Mouse (Mus musculus) small intestine, adult 2 months (tissue): Measurements from ENCODE around the gene Camk2b. TPM values are rescaled to one million over a fixed set of nuclear protein-coding genes. Genes with fewer than 3 reads are reported as not detected.
A peak's percentile ranks its signal among the peaks of the same experiment; 100 is the strongest.
"Not testable (repeated sequence)": the region's sequence is repeated elsewhere in the genome, so short reads cannot be mapped to it uniquely, and the experiment has no call there.

Experiments
- H3K27ac ChIP-seq: fragments of 200-500 bp; 2 replicates; pipeline ENCODE4 v1.5.1; 2012; ENCODE audit warnings: low read depth, low read length, control low read depth, inconsistent platforms; ENCODE audit not compliant: insufficient read depth
- H3K27me3 ChIP-seq: fragments of 200-500 bp; 2 replicates; pipeline ENCODE4 v1.6.1; 2012; ENCODE audit warnings: mild to moderate bottlenecking, moderate library complexity, low read length, inconsistent platforms; ENCODE audit not compliant: control insufficient read depth, insufficient read depth
- H3K36me3 ChIP-seq: fragments of 200-500 bp; 2 replicates; pipeline ENCODE4 v1.6.1; 2012; ENCODE audit warnings: mild to moderate bottlenecking, low read length, control low read depth, inconsistent platforms; ENCODE audit not compliant: control insufficient read depth, insufficient read depth
- H3K4me1 ChIP-seq: fragments of 200-500 bp; 2 replicates; pipeline ENCODE4 v1.6.1; 2012; ENCODE audit warnings: low read length, inconsistent platforms, mixed read lengths; ENCODE audit not compliant: control insufficient read depth, insufficient read depth, insufficient read length
- H3K4me3 ChIP-seq: fragments of 200-500 bp; 2 replicates; pipeline ENCODE4 v1.5.1; 2012; ENCODE audit warnings: low read depth, mild to moderate bottlenecking, control low read depth, inconsistent platforms, low read length, moderate library complexity
- CTCF ChIP-seq: fragments of 200-500 bp; IDR thresholded peaks from 2 replicates; pipeline ENCODE4 v1.5.1; 2012; ENCODE audit warnings: low read depth, mild to moderate bottlenecking, control low read depth, inconsistent platforms, low read length, moderate library complexity, mixed read lengths; ENCODE audit not compliant: insufficient replicate concordance, insufficient read length; ENCODE audit errors: extremely low read depth
- POLR2A ChIP-seq: fragments of 200-500 bp; IDR thresholded peaks from 2 replicates; pipeline ENCODE4 v1.6.1; 2012; ENCODE audit warnings: low read depth, mild to moderate bottlenecking, control low read depth, inconsistent platforms, low read length, moderate library complexity
- WGBS: fragments of 180-500 bp; shearing (Covaris S2); methylation state at CpG from one replicate; pipeline ENCODE4 v1.1.7; 2018; 5-methylcytosine and 5-hydroxymethylcytosine counted together
- polyA plus RNA-seq: library from polyadenylated mRNA; depleted of rRNA; stranded (reverse); fragments of >200 nt; gene quantifications from 2 replicates; pipeline ENCODE4 v1.2.3, GENCODE M21; 2012; rRNA removed

The Camk2b gene
- polyA plus RNA-seq: 1.2 and 8.1 TPM in 2 replicates

GRCm38 (mm10) chr11:6066176-6066575 lies at the start of gene Camk2b:
Gene Camk2b (minus strand): TSS chr11:6066362.
- Histone ChIP-seq H3K27me3 (peaks cover 49% of the 10 kb centered on the region), H3K4me3 (peak within 1 kb of the TSS; percentile 57), H3K27ac (no peak within 1 kb of the TSS), H3K36me3 (no peaks in the 10 kb centered on the region), H3K4me1 (peaks cover 3% of the 10 kb centered on the region; the same call in 1 of the 2 replicates)
- WGBS: 24% methylated on average over 6 of the region's 6 CpGs
- TF ChIP-seq CTCF (no peak), POLR2A (no peak)

GRCm38 (mm10) chr11:6111734-6112484 lies 45.7 kb upstream of the Camk2b start:
- peaks cover 16% of the 10 kb centered on the region for H3K36me3 ChIP-seq
- peaks cover 26% of the 10 kb centered on the region for H3K4me1 ChIP-seq
- TF ChIP-seq POLR2A (no peak), CTCF (no peak)
- no peaks in the 10 kb centered on the region for H3K27me3 ChIP-seq
- no peak overlapping the region for H3K4me3 ChIP-seq
- H3K27ac ChIP-seq: peak overlapping the region; percentile 97
- WGBS: 40% methylated on average over 5 of the region's 5 CpGs

GRCm38 (mm10) chr11:6109990-6110389 lies 43.8 kb upstream of the Camk2b start:
- peaks cover 26% of the 10 kb centered on the region for H3K4me1 ChIP-seq
- H3K4me3 ChIP-seq: no peak overlapping the region
- TF ChIP-seq CTCF: no peak
- H3K27ac ChIP-seq: no peak overlapping the region
- peaks cover 20% of the 10 kb centered on the region for H3K36me3 ChIP-seq
- H3K27me3 ChIP-seq: no peaks in the 10 kb centered on the region

- Histone ChIP-seq H3K27me3 (no peaks in the 10 kb centered on the region), H3K36me3 (peaks cover 20% of the 10 kb centered on the region), H3K4me1 (peaks cover 21% of the 10 kb centered on the region), H3K4me3 (no peak overlapping the region), H3K27ac (no peak overlapping the region)
- 92% methylated on average over 5 of the region's 5 CpGs for WGBS
- no peak for TF ChIP-seq POLR2A
- TF ChIP-seq CTCF: no peak
These were observed 42.1 kb upstream of the Camk2b start for GRCm38 (mm10) chr11:6108296-6108695.

DNA sequence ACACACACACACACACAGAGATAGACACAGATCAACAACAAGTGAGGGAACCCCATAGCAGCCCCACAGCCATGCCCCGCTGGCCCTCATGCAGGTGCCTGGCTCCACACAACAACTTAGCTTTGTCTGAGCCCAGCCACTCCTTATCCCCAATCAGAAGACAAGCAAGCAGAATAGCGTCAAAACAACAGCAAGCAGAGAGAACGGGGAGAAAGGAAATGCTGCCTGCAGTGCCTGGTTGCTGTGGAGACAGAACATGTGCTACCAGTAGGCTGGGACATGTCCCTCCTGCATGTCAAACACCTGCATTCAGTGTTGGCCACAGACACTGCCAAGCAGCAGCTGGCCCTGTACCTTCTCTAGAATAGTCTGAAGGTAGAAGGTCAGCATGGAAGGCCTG lies 41.6 kb upstream of the Camk2b start:
- Histone ChIP-seq H3K27me3 (no peaks in the 10 kb centered on the region), H3K4me3 (no peak overlapping the region), H3K27ac (no peak overlapping the region), H3K4me1 (peaks cover 16% of the 10 kb centered on the region; the same call in 1 of the 2 replicates), H3K36me3 (peaks cover 20% of the 10 kb centered on the region)
- WGBS: 83% methylated on average over 3 of the region's 3 CpGs
- TF ChIP-seq POLR2A: no peak
- TF ChIP-seq CTCF: no peak

DNA sequence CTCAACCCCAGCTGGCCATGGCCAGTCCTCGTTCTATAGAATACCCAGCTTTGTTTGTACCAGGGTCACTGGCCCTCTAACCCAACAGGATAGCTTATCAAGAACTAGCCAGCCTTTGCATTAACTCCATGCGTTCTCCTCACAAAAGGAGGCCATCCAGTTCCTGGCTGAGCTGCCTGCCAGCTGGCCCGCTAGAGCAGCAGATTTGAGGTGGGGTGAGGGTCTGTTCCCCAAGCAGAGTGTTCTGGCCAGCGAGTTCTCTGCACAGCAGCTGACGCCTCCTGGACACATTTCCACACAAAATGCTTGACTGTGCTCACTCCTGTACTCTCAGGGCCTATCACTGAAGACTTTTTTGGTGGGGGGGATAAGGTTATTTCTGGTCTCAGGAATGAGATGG lies 38.6 kb upstream of the Camk2b start:
- Histone ChIP-seq H3K27ac (no peak overlapping the region), H3K36me3 (peaks cover 12% of the 10 kb centered on the region; the same call in 1 of the 2 replicates), H3K4me1 (no peaks in the 10 kb centered on the region), H3K27me3 (no peaks in the 10 kb centered on the region), H3K4me3 (no peak overlapping the region)
- WGBS: 88% methylated on average over 5 of the region's 5 CpGs
- TF ChIP-seq CTCF (no peak), POLR2A (no peak)

DNA sequence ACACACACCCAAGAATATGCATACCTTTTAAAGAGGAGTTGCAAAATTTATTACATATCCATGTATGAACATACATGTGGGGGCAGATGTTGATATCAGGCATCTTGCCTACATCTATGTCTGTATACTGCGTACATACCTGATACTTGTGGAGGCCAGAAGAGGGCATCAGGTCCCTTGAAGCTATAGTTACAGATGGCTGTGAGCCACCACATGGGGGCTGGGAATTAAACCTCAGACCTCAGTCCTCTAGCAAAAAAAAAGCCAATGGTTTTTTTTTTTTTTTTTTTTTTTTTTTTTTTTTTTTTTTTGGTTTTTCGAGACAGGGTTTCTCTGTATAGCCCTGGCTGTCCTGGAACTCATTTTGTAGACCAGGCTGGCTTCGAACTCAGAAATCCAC lies 30.5 kb upstream of the Camk2b start:
- H3K27ac ChIP-seq, H3K4me1 ChIP-seq, H3K36me3 ChIP-seq, H3K4me3 ChIP-seq, H3K27me3 ChIP-seq: not testable (repeated sequence)
- WGBS: 81% methylated on average over 3 of the region's 3 CpGs

GRCm38 (mm10) chr11:6086991-6087390 lies 20.8 kb upstream of the Camk2b start:
- H3K4me3 ChIP-seq: no peak overlapping the region
- no peak for TF ChIP-seq POLR2A
- no peak for TF ChIP-seq CTCF
- H3K4me1 ChIP-seq: peaks cover 5% of the 10 kb centered on the region; the same call in 1 of the 2 replicates
- no peaks in the 10 kb centered on the region for H3K36me3 ChIP-seq
- no peaks in the 10 kb centered on the region for H3K27me3 ChIP-seq
- 23% methylated on average over 4 of the region's 4 CpGs for WGBS
- H3K27ac ChIP-seq: no peak overlapping the region
